ENCODE assay signal across 8 mouse cellular contexts in genomic region chr1:156838695-156839094, GRCm38 (mm10). TPM values are rescaled to one million over a fixed set of nuclear protein-coding genes. Genes with fewer than 3 reads are reported as not detected.
DNase-seq lines count a peak whose midpoint lies in the region; ATAC-seq lines count a peak whose summit lies in the region.

No protein-coding gene starts in this region.

- WGBS in hindbrain, embryonic 12.5 days, result 7% methylated on average over 6 of the region's 6 CpGs
- WGBS in midbrain, embryonic 15.5 days, result 7% methylated on average over 6 of the region's 6 CpGs

- H3K36me3 ChIP-seq in hindbrain, embryonic 12.5 days, result no peaks in the 10 kb centered on the region
- H3K36me3 ChIP-seq in midbrain, embryonic 15.5 days (replicated peaks), result no peaks in the 10 kb centered on the region

- peak overlapping the region; percentile 29 for H3K4me2 ChIP-seq in hindbrain, embryonic 12.5 days (replicated peaks)
- H3K4me2 ChIP-seq in midbrain, embryonic 15.5 days, result peak overlapping the region; percentile 17; the same call in 1 of the 2 replicates

- peak overlapping the region; percentile 13; the same call in 1 of the 2 replicates for H3K4me3 ChIP-seq in hindbrain, embryonic 12.5 days
- H3K4me3 ChIP-seq in midbrain, embryonic 15.5 days, result no peak overlapping the region

- H3K9ac ChIP-seq in hindbrain, embryonic 12.5 days, result no peak overlapping the region
- no peak overlapping the region for H3K9ac ChIP-seq in midbrain, embryonic 15.5 days

- H3K9me3 ChIP-seq in hindbrain, embryonic 12.5 days (replicated peaks), result no peaks in the 10 kb centered on the region
- no peaks in the 10 kb centered on the region for H3K9me3 ChIP-seq in midbrain, embryonic 15.5 days

- peak; percentile 11 for DNase-seq in urinary bladder, postnatal 14 days (ENCODE audit: low spot score)
- no peak for DNase-seq in urinary bladder, adult 2 months (ENCODE audit: low spot score)
- peak; percentile 70 for DNase-seq in gastrocnemius, adult 18-20 months (ENCODE audit: low spot score)
- peak; percentile 29 to 74 for DNase-seq in left cerebral cortex, postnatal 25 days (ENCODE audit: low spot score in 2 of 2)
- peak; percentile 31 for DNase-seq in telencephalon, adult 2 months (ENCODE audit: low read depth, low spot score)
- no peak for DNase-seq in B cell, adult 2 months

- peak overlapping the region; percentile 36 for H3K27ac ChIP-seq in hindbrain, embryonic 12.5 days
- 0 out of 2 replicates have a peak overlapping the region, but pooled peaks have one; percentile 9 for H3K27ac ChIP-seq in midbrain, embryonic 15.5 days

- peak; percentile 61; the same call in 1 of the 2 replicates for ATAC-seq in hindbrain, embryonic 12.5 days (ENCODE audit: low FRiP score)
- ATAC-seq in midbrain, embryonic 15.5 days (replicated peaks), result peak; percentile 54; the same call in 1 of the 2 replicates

- intact Hi-C loops in left cerebral cortex, postnatal 25 days (cut with DNase I), result no loop called here

- no peaks in the 10 kb centered on the region for H3K27me3 ChIP-seq in hindbrain, embryonic 12.5 days
- H3K27me3 ChIP-seq in midbrain, embryonic 15.5 days (replicated peaks), result no peaks in the 10 kb centered on the region

- H3K4me1 ChIP-seq in hindbrain, embryonic 12.5 days, result peaks cover 13% of the 10 kb centered on the region
- H3K4me1 ChIP-seq in midbrain, embryonic 15.5 days, result peaks cover 11% of the 10 kb centered on the region

RNA-seq across cellular contexts. Expression of gene Angptl1, which starts 0.3 kb away (rescaled TPM):
- polyA plus RNA-seq in urinary bladder, adult 2 months (2012; rRNA removed), result 2.8 and 4.4 TPM in 2 replicates
- 1 to 10 TPM; 5.4 to 6.3 TPM for total RNA-seq in gastrocnemius, adult 18-20 months (2021)
- 9.4 and 14.0 TPM in 2 replicates for polyA plus RNA-seq in hindbrain, embryonic 12.5 days (2016; fragmentation: Nextera tagmentation; extraction: Ambion mirVana)
- under 1 TPM; 0.53 to 0.78 TPM for total RNA-seq in left cerebral cortex, postnatal 25 days (2021)
- polyA plus RNA-seq in midbrain, embryonic 15.5 days (2015; fragmentation: Nextera tagmentation; extraction: Ambion mirVana), result 0.64 and 1.1 TPM in 2 replicates

Comparison
In these comparisons a context has a peak if more than half of its experiments do, and no peak if none do; other contexts are left out.
1. DNase-seq: peak in urinary bladder, postnatal 14 days (single experiment), gastrocnemius, adult 18-20 months (single experiment), left cerebral cortex, postnatal 25 days (2 of 2) and telencephalon, adult 2 months (single experiment); none in urinary bladder, adult 2 months (single experiment) and B cell, adult 2 months (0 of 2).